Mouse (Mus musculus) hindbrain, embryonic 15.5 days (tissue): ENCODE measurements around the gene Slc8a2. TPM values are rescaled to one million over a fixed set of nuclear protein-coding genes. Genes with fewer than 3 reads are reported as not detected.
A peak's percentile ranks its signal among the peaks of the same experiment; 100 is the strongest.

Source experiments
- ATAC-seq: fragments of 200-750 bp; cut with Nextera tagmentation; 2 replicates; pipeline ENCODE4 v1.8.0; 2017; ENCODE audit warnings: low read depth, moderate number of reproducible peaks, moderate TSS enrichment; ENCODE audit not compliant: low FRiP score
- H3K27ac ChIP-seq: fragments of 300-500 bp; sonication (generic); replicated peaks from 2 replicates; pipeline ENCODE4 v1.5.1; 2015; ENCODE audit warnings: mild to moderate bottlenecking, inconsistent platforms
- H3K27me3 ChIP-seq: fragments of 300-500 bp; sonication (generic); 2 replicates; pipeline ENCODE4 v1.6.1; 2015; ENCODE audit warnings: control low read depth, inconsistent platforms
- H3K36me3 ChIP-seq: fragments of 300-500 bp; sonication (generic); 2 replicates; pipeline ENCODE4 v1.6.1; 2015; ENCODE audit warnings: control low read depth, inconsistent platforms
- H3K4me1 ChIP-seq: fragments of 300-500 bp; sonication (generic); replicated peaks from 2 replicates; pipeline ENCODE4 v1.6.1; 2015; ENCODE audit warnings: control low read depth, inconsistent platforms
- H3K4me2 ChIP-seq: fragments of 300-500 bp; sonication (generic); 2 replicates; pipeline ENCODE4 v1.6.1; 2015; ENCODE audit warnings: moderate library complexity, mild to moderate bottlenecking, inconsistent platforms
- H3K4me3 ChIP-seq: fragments of 300-500 bp; sonication (generic); 2 replicates; pipeline ENCODE4 v1.5.1; 2015; ENCODE audit warnings: mild to moderate bottlenecking, inconsistent platforms
- H3K9ac ChIP-seq: fragments of 300-500 bp; sonication (generic); 2 replicates; pipeline ENCODE4 v1.6.1; 2015; ENCODE audit warnings: inconsistent platforms
- H3K9me3 ChIP-seq: fragments of 300-500 bp; sonication (generic); 2 replicates; pipeline ENCODE4 v1.6.1; 2016; ENCODE audit warnings: control low read depth, inconsistent platforms
- WGBS: fragments of 180-500 bp; shearing (Covaris S2); methylation state at CpG from one replicate; pipeline ENCODE4 v1.1.7; 2015; 5-methylcytosine and 5-hydroxymethylcytosine counted together
- polyA plus RNA-seq: library from polyadenylated mRNA; unstranded; fragments of >200 nt; fragmentation: Nextera tagmentation; extraction: Ambion mirVana; gene quantifications from 2 replicates; pipeline ENCODE4 v1.2.1, GENCODE M21; 2015

Gene Slc8a2
- polyA plus RNA-seq, 1 experiment from 2014 or later: 1.1 TPM

DNA sequence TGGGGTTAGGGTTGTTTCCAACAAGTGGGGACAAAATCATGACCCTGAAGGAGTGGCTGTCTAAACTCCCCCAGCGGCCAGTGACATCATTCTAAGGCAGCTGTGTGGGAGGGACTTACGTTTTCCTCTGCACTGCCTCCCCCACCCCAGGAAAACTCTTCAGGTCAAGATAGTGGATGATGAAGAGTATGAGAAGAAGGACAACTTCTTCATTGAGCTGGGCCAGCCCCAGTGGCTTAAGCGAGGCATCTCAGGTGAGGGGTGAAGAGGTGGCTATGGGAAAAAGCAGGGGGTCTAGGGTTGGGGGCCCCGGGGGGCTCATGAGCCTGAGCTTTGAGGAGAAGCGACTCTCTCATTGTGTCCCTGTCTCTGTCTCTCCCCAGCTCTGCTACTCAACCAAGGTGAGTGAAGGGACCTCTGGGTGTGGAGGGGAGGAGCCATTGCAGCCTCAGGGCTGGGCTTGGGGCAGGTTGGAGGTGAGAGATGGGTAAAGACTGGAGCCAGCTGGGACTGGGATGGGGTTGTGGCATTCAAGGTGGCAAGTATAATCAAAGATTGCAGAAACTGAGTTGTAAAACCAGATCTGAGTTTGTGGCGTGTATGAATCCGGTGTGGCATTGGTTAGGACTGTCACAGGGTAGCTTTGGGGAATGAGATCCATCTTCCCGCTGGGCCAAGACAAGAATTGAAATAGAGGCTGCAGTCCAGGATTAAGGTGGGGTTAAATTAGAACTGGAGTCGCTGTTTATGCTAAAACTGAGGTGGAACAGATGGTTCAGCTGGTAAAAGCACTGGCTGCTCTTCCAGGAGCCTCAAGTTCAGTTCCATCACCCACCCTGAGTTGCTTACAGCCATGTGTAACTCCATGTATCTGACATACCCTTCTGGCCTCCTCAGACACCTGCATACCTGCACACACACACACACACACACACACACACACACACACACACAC is 20.8 kb downstream of the Slc8a2 start:
- no peak overlapping the region for H3K9ac ChIP-seq
- H3K4me1 ChIP-seq: 0 out of 2 replicates have a peak, but pooled peaks cover 4% of the 10 kb centered on the region
- no peaks in the 10 kb centered on the region for H3K9me3 ChIP-seq
- H3K4me3 ChIP-seq: no peak overlapping the region
- no peaks in the 10 kb centered on the region for H3K36me3 ChIP-seq
- no peak overlapping the region for H3K4me2 ChIP-seq
- 82% methylated on average over 9 of the region's 9 CpGs for WGBS
- no peaks in the 10 kb centered on the region for H3K27me3 ChIP-seq
- no peak overlapping the region for H3K27ac ChIP-seq
- ATAC-seq: no peak

DNA sequence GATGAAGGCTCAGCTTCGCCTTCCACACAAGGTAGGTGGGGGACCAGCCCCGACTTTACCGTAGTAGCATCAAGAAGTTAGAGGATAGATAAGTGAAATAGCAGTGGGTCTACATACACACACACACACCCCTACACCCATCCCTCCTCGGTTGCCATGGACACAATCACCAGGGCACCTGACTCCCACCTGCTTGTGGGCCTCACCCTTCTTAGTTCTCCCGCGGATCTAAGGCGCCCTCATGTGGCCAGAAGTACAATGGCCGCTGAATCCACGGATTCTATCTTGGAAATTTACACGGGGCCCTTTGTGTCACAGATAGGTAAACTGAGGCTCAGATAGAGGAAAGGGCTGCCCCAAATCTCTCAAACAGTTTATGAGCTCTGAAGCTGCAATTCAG is 23.9 kb downstream of the Slc8a2 start:
- Histone ChIP-seq H3K4me3 (no peak overlapping the region), H3K27me3 (no peaks in the 10 kb centered on the region), H3K9ac (no peak overlapping the region), H3K4me2 (no peak overlapping the region), H3K27ac (no peak overlapping the region), H3K9me3 (no peaks in the 10 kb centered on the region), H3K36me3 (no peaks in the 10 kb centered on the region), H3K4me1 (0 out of 2 replicates have a peak, but pooled peaks cover 2% of the 10 kb centered on the region)
- 17% methylated on average over 10 of the region's 10 CpGs for WGBS
- ATAC-seq: peak; percentile 52; the same call in 1 of the 2 replicates

DNA sequence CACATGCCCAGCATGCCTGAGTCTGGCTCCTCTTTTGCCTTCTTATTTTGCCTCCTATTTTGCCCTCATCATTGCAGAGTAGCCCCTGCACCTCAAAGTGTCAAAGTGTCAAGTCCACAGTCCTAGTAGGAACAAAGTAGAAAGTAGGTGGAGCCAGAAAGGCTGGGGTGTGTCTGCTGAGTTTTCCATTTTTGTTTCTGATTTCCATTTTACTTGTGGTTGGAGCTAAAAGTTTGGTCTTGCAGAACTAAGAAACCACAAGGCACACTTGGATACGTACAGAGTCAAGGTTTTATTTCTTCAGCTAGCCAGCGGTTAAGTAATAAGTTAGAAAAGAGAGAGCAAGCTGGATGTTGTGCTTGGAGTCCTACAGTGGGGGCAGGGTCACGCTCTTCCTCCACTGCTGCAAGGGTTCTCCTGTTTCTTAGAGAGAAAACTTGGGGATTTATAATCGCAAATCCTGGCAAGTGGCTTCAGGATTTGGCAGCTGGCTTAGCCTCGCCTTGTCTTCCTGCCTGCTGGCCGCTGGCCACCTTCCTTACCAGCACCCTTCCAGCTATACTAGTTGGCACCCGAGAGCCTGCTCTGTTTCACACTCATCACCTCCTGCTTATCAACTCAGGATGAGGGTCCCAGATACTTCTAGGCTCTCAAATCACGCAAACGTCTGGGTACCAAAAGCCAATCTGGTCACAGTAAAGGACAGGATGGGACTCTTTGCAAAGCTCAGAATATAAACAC is 25.7 kb downstream of the Slc8a2 start:
- Histone ChIP-seq H3K27me3 (no peaks in the 10 kb centered on the region), H3K4me3 (no peak overlapping the region), H3K9ac (no peak overlapping the region), H3K4me2 (no peak overlapping the region), H3K9me3 (no peaks in the 10 kb centered on the region), H3K36me3 (no peaks in the 10 kb centered on the region), H3K27ac (no peak overlapping the region), H3K4me1 (0 out of 2 replicates have a peak, but pooled peaks cover 8% of the 10 kb centered on the region)
- ATAC-seq: no peak
- 77% methylated on average over 9 of the region's 9 CpGs for WGBS

DNA sequence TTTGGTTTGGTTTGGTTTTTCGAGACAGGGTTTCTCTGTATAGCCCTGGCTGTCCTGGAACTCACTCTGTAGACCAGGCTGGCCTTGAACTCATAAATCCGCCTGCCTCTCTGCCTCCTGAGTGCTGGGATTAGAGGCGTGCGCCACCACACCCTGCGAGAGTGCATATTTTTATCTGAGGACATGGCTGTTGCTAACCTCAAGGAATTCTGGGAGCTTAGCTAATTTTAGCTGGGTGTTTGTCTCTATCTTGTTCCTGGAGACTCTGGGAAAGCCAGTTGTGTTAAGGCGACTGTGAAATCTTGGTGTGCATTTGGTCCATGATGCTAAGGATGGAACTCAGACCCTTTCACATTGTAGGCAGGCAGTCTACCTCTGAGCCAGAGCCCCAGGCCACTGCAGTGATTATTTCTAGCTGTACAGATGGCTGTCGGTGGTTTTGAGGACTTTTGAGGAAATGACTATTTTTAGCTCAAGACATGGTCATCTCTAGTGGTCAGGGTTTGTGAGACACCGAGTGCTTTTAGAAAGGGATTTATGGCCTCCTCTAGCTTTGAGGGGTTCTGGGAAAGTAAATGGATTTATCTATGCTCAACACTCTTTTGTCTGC is 26.6 kb downstream of the Slc8a2 start:
- no peak for ATAC-seq
- no peaks in the 10 kb centered on the region for H3K9me3 ChIP-seq
- WGBS: 83% methylated on average over 8 of the region's 8 CpGs
- no peaks in the 10 kb centered on the region for H3K36me3 ChIP-seq
- H3K4me1 ChIP-seq: 0 out of 2 replicates have a peak, but pooled peaks cover 8% of the 10 kb centered on the region
- no peak overlapping the region for H3K4me3 ChIP-seq
- no peak overlapping the region for H3K9ac ChIP-seq
- H3K4me2 ChIP-seq: no peak overlapping the region
- no peaks in the 10 kb centered on the region for H3K27me3 ChIP-seq
- no peak overlapping the region for H3K27ac ChIP-seq

DNA sequence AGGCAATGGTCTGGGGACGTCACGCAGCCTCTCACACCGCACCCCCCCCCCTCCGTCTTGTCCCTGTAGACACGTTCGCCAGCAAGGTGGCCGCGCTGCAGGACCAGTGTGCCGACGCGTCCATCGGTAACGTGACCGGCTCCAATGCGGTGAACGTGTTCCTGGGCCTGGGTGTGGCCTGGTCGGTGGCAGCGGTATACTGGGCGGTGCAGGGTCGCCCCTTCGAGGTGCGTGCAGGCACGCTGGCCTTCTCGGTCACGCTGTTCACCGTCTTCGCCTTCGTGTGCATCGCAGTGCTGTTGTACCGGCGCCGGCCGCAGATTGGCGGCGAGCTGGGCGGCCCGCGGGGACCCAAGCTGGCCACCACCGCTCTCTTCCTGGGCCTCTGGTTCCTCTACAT is 29.1 kb downstream of the Slc8a2 start:
- peak overlapping the region; percentile 25; the same call in 1 of the 2 replicates for H3K9ac ChIP-seq
- no peaks in the 10 kb centered on the region for H3K9me3 ChIP-seq
- H3K36me3 ChIP-seq: no peaks in the 10 kb centered on the region
- H3K27ac ChIP-seq: no peak overlapping the region
- 0 out of 2 replicates have a peak, but pooled peaks have one; percentile 7 for ATAC-seq
- H3K4me3 ChIP-seq: peak overlapping the region; percentile 26
- no peaks in the 10 kb centered on the region for H3K27me3 ChIP-seq
- WGBS: 16% methylated on average over 39 of the region's 39 CpGs
- H3K4me2 ChIP-seq: peak overlapping the region; percentile 47
- H3K4me1 ChIP-seq: 0 out of 2 replicates have a peak, but pooled peaks cover 8% of the 10 kb centered on the region

DNA sequence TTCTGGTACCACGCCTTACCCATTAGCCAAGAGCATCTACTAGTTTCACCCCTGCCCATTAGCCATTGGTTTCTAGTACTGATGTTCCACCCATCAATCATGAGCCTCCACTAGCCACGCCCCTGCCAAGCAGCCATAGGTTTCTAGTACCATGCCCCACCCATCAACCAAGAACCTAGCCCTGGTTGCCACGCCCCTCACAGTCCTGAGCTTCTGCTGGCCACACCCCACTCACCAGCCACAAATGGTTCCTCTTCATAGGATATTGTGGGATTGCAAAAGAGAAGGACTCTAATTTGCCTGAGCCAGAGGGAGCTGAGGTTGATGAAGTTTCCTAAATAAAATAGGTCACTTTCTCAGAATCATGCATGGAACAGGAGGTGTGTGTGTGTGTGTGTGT is 31.1 kb downstream of the Slc8a2 start:
- Histone ChIP-seq H3K4me1 (0 out of 2 replicates have a peak, but pooled peaks cover 8% of the 10 kb centered on the region), H3K36me3 (no peaks in the 10 kb centered on the region), H3K9me3 (no peaks in the 10 kb centered on the region), H3K4me3 (no peak overlapping the region), H3K27me3 (no peaks in the 10 kb centered on the region), H3K4me2 (no peak overlapping the region), H3K9ac (no peak overlapping the region), H3K27ac (no peak overlapping the region)
- ATAC-seq: no peak
- WGBS: 70% methylated on average over 3 of the region's 3 CpGs

DNA sequence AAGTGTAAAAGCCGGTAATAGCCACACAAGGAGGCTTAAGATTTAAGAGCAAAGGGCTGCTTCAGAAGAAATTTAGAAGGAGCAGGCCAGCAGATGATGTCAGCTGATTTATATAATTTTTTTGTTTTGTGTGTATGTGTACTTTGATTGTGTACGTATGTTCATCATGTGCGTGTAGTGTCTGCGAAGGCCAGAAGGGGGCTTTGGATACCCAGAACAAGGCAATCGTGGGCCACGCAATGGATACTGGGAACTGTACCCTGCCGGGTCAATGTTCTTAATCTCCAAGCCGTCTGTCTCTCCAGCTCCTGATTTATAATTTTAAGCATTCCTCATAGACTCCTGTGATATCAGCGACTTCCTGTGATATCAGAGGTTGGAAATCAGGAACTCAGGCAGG is 31.7 kb downstream of the Slc8a2 start:
- Histone ChIP-seq H3K9me3 (no peaks in the 10 kb centered on the region), H3K36me3 (no peaks in the 10 kb centered on the region), H3K4me3 (no peak overlapping the region), H3K27me3 (no peaks in the 10 kb centered on the region), H3K4me1 (0 out of 2 replicates have a peak, but pooled peaks cover 8% of the 10 kb centered on the region), H3K9ac (no peak overlapping the region), H3K4me2 (no peak overlapping the region), H3K27ac (no peak overlapping the region)
- ATAC-seq: no peak
- 93% methylated on average over 9 of the region's 9 CpGs for WGBS

DNA sequence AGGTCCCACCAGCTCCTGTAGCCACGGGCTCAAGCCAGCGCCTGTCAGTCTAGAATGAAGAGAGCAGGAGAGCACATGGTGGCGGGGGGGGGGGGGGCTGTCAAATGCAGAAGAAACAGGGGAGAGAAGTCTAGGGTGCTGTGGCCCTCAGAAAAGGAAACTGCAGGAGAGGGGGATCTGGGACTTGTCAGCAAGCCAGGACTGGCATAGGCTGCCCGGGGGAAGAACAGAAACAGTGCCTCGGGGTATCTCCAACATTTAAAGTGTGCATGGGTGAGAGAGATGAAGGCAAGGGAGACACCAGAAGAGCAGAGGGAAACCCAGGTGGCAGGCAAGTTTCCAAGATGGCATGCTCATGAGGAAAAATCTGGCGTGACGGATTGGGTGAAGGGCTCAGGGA is 32.4 kb downstream of the Slc8a2 start:
- no peak overlapping the region for H3K4me2 ChIP-seq
- H3K9me3 ChIP-seq: no peaks in the 10 kb centered on the region
- H3K4me3 ChIP-seq: no peak overlapping the region
- H3K27ac ChIP-seq: no peak overlapping the region
- H3K27me3 ChIP-seq: no peaks in the 10 kb centered on the region
- WGBS: 68% methylated on average over 6 of the region's 7 CpGs
- H3K4me1 ChIP-seq: 0 out of 2 replicates have a peak, but pooled peaks cover 8% of the 10 kb centered on the region
- no peaks in the 10 kb centered on the region for H3K36me3 ChIP-seq
- no peak overlapping the region for H3K9ac ChIP-seq
- ATAC-seq: no peak

DNA sequence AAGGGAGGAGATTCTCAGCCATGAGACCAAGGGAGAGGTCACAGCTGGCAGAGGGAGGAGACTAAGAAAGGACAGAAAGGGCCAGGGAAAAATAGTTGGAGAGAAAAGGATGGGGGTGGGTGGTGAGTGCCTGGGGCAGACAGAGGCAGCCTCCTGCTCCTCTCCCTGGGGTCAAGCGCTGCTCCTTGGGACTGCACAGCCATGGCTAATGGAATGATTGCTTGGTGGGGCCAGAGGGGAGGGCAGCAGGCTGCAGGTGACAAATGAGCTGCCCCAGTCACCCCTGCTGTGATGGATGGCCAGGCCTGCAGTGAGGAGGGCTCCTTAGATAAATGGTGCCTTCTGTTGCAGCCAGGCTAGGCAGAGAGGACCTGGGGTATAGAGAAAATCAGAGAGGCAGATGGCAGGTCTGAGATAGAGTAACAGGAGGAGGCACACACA is 42.5 kb downstream of the Slc8a2 start:
- no peaks in the 10 kb centered on the region for H3K27me3 ChIP-seq
- H3K9ac ChIP-seq: 0 out of 2 replicates have a peak overlapping the region, but pooled peaks have one; percentile 25
- H3K4me3 ChIP-seq: no peak overlapping the region
- peak; percentile 20; the same call in 1 of the 2 replicates for ATAC-seq
- H3K4me2 ChIP-seq: no peak overlapping the region
- H3K27ac ChIP-seq: peak overlapping the region; percentile 69
- H3K4me1 ChIP-seq: peaks cover 42% of the 10 kb centered on the region
- no peaks in the 10 kb centered on the region for H3K9me3 ChIP-seq
- no peaks in the 10 kb centered on the region for H3K36me3 ChIP-seq
- 0% methylated on average over 1 of the region's 1 CpGs for WGBS

DNA sequence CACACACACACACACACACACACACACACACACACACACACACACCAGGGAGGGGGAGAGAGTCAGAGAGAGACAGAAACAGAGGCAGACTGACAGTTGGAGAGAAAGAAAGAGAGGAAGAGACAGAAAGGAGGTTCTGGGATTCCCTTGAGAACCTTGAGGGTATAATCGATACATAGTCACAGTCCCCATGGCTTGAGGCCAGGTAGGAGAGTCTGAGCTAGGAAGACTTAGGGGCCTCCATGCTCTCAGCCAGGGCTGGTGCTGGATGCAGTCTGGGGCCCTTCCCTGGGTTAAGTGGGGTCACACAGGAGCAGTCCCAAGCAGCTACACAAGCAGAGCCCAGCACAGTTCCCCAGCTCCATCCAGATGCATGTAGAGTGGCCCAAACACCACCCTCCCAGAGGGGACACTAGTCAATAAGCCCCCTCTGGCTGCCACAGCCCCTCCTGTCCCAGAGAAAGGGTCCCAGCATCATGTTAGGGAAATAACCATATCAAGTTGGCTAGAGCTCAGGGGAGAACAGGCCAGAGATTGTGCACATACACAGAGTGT is 43.0 kb downstream of the Slc8a2 start:
- Histone ChIP-seq H3K4me3 (no peak overlapping the region), H3K9ac (no peak overlapping the region)

DNA sequence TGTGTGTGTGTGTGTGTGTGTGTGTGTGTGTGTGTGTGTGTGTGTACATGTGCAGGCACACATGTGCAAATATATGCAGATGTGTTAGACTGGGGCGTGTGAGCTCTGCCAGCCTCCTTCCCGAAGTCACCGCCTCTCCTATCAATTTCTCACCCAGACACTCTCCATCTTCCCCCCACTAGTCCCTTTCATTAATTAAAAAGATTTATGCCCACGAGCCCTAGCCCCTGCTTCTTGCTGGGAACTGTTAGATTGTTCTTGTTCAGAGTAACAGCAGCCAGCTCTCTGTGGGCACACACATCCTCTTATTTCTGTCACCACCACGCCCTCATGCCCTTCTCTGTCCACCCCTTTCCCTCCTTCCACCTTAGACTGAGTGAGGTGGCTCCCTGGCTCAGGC is 43.5 kb downstream of the Slc8a2 start:
- Histone ChIP-seq H3K27me3 (no peaks in the 10 kb centered on the region), H3K4me1 (peaks cover 42% of the 10 kb centered on the region), H3K4me2 (peak overlapping the region; percentile 82), H3K36me3 (peaks cover 7% of the 10 kb centered on the region; the same call in 1 of the 2 replicates), H3K4me3 (no peak overlapping the region), H3K27ac (peak overlapping the region; percentile 69), H3K9ac (no peak overlapping the region), H3K9me3 (no peaks in the 10 kb centered on the region)
- no peak for ATAC-seq
- WGBS: 25% methylated on average over 5 of the region's 5 CpGs

More for the DNA sequence above, 43.0 kb downstream of the Slc8a2 start:
- H3K36me3 ChIP-seq: peaks cover 2% of the 10 kb centered on the region; the same call in 1 of the 2 replicates
- no peaks in the 10 kb centered on the region for H3K27me3 ChIP-seq
- ATAC-seq: no peak
- 10% methylated on average over 1 of the region's 1 CpGs for WGBS
- H3K9me3 ChIP-seq: no peaks in the 10 kb centered on the region
- no peak overlapping the region for H3K4me2 ChIP-seq
- H3K4me1 ChIP-seq: peaks cover 42% of the 10 kb centered on the region
- H3K27ac ChIP-seq: peak overlapping the region; percentile 69
